Mouse (Mus musculus) layer of hippocampus, postnatal 10 days (tissue): ENCODE measurements at regions not wholly inside any gene's neighbourhood (a gene's known extent, or its start where the extent isn't known, plus 50 kb on each side); places are given as distances from the start of the nearest gene placed in this dataset.
A peak's percentile ranks its signal among the peaks of the same experiment; 100 is the strongest.

Experiments used
- DNase-seq, 2 experiments: peaks; one replicate each; pipeline ENCODE4 v3.0.0; 2021; ENCODE audit warnings: low spot score in 2 of 2

GRCm38 (mm10) chrX:161426625-161427024 lies 139.4 kb downstream of the Gm15262 start:
- DNase-seq, result no peak

GRCm38 (mm10) chrX:161428012-161428411 lies 140.8 kb downstream of the Gm15262 start:
- no peak for DNase-seq

DNA sequence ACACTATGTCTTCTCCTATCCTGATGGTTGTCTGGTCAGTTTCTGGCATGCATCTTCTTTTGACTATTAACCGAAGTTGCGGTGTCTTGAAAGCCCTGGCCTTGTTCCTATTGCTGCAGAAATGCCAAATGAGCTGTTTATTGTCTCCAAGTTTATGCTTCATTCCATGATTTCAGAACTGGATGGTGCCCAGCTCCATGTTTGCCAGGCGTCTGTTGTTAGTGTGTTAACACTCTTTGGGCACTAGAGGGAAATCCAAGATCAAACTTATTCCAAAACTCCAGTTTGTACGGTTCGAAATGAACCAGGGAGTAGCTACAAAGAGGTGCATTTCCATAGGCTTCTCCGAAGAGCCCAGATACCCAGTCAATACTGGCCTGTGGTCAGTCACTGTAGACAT lies 148.1 kb downstream of the Gm15262 start:
- DNase-seq, result peak; percentile 6 to 19
